Mouse (Mus musculus): ENCODE data around the gene Hoxa13. TPM values are rescaled to one million over a fixed set of nuclear protein-coding genes. Genes with fewer than 3 reads are reported as not detected.
A peak's percentile ranks its signal among the peaks of the same experiment; 100 is the strongest.

Hoxa13 gene
- polyA plus RNA-seq, 1 experiment from 2014 or later: not detected

DNA sequence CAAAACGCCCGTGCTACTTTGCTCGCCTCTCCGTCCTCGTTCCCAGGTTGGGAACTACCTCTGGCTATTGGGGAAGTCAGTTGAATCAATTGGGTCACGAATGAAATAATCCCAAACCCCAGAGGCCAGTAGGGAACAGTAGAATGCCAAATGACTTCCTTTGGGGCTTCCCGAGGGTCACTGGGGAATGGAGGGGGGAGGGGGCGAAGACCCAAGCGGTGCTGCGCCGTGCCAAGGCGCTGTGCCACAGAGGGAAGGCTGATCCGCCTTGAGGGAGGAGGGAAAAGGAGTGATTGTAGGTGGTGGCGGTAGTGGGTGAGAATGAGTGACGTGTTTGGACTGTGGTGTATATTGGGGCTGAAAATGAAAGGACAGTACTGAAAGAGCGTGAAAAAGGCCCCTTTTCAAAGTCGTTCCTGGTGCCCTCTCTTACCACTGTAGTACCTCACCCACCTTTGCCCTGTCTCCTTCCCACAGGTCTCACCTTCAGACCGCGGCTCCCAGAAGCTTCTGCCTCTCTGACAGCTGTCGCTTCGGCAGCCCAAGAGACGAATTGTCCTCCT, 48.0 kb downstream of the Hoxa13 start:
- no peak for DNase-seq (ENCODE audit: low spot score)

DNA sequence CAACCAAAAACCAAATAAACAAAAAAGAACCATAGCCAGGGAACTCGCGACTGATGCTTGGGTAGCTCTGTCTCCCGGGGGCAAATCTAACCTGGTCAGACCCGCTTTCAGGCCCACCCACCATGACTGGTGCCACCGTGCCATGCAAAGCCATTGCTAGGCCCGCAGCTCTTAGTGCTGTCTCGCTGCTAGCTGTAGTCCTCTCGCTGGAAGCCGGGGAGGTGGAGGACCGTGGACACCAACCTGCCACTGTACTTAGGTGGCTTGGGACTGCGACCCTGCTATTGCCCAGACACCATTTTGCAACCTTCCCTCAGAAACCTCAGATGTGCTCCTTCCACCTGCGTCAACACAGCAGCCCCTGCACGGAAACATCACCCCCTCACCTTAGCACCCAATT, 48.7 kb downstream of the Hoxa13 start:
- DNase-seq (ENCODE audit: low spot score): no peak

DNA sequence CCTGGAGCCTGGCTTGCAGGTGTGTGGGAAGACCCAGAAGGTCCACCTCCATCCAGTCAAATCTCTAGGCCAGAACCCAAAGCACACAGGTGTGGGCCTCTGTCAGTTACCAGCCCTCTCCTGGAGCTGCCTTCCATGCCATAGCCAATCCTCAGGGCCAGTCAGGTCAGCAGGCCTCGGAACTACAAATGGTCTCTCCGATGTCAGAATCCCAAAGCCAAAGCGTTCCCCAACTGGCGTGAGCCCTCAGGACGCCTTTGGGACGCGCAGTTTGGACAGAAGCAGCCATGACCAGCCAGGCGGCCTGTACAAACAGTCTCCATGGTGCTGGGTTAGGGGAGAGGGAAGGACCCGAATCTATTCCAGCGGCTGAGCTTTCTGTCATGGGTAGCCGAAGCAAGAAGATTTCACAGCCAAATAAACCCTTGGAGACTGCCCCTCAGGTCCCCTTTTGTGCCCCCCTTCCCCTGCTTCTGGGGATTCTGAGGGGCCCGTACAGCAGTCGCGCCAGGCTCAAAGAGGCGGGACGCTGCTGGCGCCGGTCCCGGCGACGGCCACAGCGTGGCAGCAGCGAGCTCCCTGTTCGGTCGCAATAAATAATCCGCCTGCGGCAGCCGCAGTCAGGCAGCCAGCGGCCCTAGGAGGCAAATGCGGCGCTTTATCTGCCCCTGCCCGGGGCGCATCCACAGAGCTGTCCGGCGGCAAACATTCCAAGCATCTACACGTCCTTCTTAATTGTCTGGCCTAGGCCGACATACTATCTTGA, 49.3 kb downstream of the Hoxa13 start:
- DNase-seq (ENCODE audit: low spot score): peak; percentile 63

DNA sequence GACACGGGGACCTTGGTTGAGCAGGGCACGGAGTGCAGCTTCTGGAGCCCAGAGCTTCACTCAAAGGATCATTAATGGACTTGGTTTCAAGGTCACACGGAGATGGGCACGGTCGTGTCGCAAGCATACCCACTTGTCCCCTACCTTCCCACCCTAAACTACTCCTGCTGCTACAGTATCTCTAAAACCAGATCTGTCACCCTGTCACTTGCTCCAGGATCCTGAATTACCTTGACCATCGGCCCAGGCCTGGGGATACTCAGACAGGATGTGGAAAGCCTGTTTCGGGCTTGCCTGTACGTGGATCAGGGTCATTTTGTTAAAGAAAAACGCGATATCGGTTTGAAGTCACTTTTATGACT, 51.0 kb downstream of the Hoxa13 start:
- no peak for DNase-seq (ENCODE audit: low spot score)

DNA sequence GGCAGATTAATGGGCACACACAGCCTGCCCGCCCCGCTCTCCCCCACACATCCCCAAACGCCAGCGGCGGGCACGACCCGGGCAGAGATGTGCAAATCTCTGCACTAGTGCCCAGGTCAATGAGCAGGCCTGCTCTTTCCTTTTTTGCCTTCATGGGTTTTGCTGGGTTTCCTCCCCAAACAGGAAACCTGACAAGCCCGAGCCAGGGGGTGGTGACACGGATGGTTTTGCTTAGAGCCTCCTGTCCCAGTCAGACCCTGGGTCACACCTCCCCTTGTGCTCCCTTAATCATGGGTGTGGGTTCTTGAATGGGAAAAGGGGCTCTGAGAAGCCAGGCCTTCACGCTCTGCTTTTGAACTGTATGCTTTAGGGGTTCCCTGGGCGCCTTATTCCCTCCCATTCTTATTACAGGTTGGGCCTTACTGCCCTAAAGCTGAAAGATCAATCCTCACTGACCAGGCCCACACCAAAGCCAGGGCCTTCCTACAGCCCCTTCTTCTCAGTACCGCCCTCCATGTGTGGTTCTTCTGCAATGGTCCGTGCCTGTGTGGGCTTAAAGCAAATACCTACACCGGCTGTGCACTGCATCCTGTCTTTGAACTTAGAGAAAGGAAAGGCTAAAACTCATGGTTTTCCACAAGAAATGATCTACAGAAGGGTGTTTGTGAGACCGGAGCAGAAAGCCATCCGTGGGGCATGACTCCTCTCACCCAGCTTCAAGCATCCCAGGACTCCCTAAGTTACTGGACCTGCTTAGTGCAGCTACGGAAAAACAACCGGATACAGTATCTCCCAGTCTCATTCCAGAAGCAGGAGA, 51.6 kb downstream of the Hoxa13 start:
- DNase-seq (ENCODE audit: low spot score): no peak

DNA sequence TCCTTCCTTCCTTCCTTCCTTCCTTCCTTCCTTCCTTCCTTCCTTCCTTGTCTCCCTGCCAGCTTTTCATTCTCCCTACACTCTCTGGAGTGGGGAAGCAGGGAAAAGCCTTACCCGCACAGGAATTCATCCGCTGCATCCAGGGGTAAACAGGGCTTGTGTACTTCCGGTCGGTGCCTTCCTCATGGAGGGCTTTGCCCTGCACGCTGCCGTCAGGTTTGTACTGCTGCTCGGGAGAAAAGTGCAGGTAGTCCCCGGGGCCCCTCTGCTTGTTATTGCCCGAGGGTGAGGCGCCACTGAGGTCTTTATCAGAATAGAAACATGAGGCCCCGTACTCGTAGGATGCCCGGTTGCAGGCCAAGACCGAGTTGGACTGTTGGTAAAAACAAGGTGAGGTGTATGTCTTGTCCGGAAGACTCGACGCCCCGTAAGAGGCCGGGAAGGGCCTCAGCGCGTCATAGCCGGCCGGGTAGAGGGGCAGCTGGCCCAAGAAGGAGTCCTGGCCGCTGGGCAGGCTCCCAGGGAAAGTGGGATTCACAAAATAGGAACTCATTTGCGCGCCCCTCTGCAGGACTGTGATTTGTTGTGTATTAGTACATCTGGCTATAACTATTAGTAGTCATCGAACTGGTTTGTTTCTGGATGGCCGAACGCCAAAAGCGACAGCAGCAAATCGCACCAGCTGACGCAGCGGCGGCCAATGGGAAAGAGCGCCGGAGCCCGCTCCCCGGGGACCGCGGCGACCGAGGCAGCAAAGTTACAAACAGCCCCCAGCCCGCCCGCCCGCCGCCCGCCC, 52.4 kb downstream of the Hoxa13 start, which contains the start of gene Hoxa6:
Gene Hoxa6, minus strand, starts transcription at position 651 of the 796 bp plus-strand sequence.
- DNase-seq (ENCODE audit: low spot score): no peak

MicroRNA genes within 50 kb of the gene (microRNA counts, 519-probe panel; counts per million panel counts)
- 473 counts per million, percentile 71 among the panel's probes with 10 or more counts for microRNA mmu-miR-196b

Small RNA genes within 50 kb of the gene (microRNA-seq; reads per million reads assigned to microRNA genes)
- 227 reads per million, percentile 55 among the genes with 10 or more reads in this experiment for gene Mir196b (ENCODE audit: borderline number of aligned reads)

Other genes with a start within 250 kb of the Hoxa13 start
- gene Skap2, start 248.3 kb downstream of the Hoxa13 start, polyA plus RNA-seq (2015; fragmentation: Nextera tagmentation; extraction: Ambion mirVana): 24.2 and 24.6 TPM in 2 replicates
- 0.44 and 0.45 TPM in 2 replicates for gene Hoxa1, start 102.6 kb downstream of the Hoxa13 start, polyA plus RNA-seq (2015; fragmentation: Nextera tagmentation; extraction: Ambion mirVana)
- 5.1 and 5.4 TPM in 2 replicates for gene Hoxa2, start 96.0 kb downstream of the Hoxa13 start, polyA plus RNA-seq (2015; fragmentation: Nextera tagmentation; extraction: Ambion mirVana)
- gene 5730596B20Rik, start 83.4 kb downstream of the Hoxa13 start, polyA plus RNA-seq (2015; fragmentation: Nextera tagmentation; extraction: Ambion mirVana): 0.24 and 0.25 TPM in 2 replicates
- 0.27 and 0.39 TPM in 2 replicates for gene Hoxa4, start 69.1 kb downstream of the Hoxa13 start, polyA plus RNA-seq (2015; fragmentation: Nextera tagmentation; extraction: Ambion mirVana)
- 0.06 and 0.21 TPM in 2 replicates for gene Hoxa5, start 56.3 kb downstream of the Hoxa13 start, polyA plus RNA-seq (2015; fragmentation: Nextera tagmentation; extraction: Ambion mirVana)
- gene Hoxa6, start 52.2 kb downstream of the Hoxa13 start, polyA plus RNA-seq (2015; fragmentation: Nextera tagmentation; extraction: Ambion mirVana): not detected in 2 replicates
- 1.1 and 1.2 TPM in 2 replicates for gene Hoxa3, start 47.5 kb downstream of the Hoxa13 start, polyA plus RNA-seq (2015; fragmentation: Nextera tagmentation; extraction: Ambion mirVana)
- gene Gm28308, start 47.5 kb downstream of the Hoxa13 start, polyA plus RNA-seq (2015; fragmentation: Nextera tagmentation; extraction: Ambion mirVana): not detected in 2 replicates
- 0.71 and 1.4 TPM in 2 replicates for gene Hoxa7, start 39.0 kb downstream of the Hoxa13 start, polyA plus RNA-seq (2015; fragmentation: Nextera tagmentation; extraction: Ambion mirVana)
- gene Hoxa9, start 29.8 kb downstream of the Hoxa13 start, polyA plus RNA-seq (2015; fragmentation: Nextera tagmentation; extraction: Ambion mirVana): 0.62 and 0.81 TPM in 2 replicates
- gene Hoxa10, start 20.0 kb downstream of the Hoxa13 start, polyA plus RNA-seq (2015; fragmentation: Nextera tagmentation; extraction: Ambion mirVana): 0.08 and 0.19 TPM in 2 replicates
- not detected in 2 replicates for gene Hoxa11, start 15.1 kb downstream of the Hoxa13 start, polyA plus RNA-seq (2015; fragmentation: Nextera tagmentation; extraction: Ambion mirVana)
- gene Evx1, start 52.6 kb upstream of the Hoxa13 start, polyA plus RNA-seq (2015; fragmentation: Nextera tagmentation; extraction: Ambion mirVana): not detected in 2 replicates